Mouse (Mus musculus) brain, embryonic 14.5 days (tissue): Measurements from ENCODE around the gene Art2b.

Source experiments
- CTCF ChIP-seq: fragments of 200-500 bp; IDR thresholded peaks from 2 replicates; pipeline ENCODE4 v1.5.1; 2012; ENCODE audit warnings: inconsistent platforms, mild to moderate bottlenecking, moderate library complexity, borderline replicate concordance; ENCODE audit not compliant: insufficient read depth, insufficient read length; ENCODE audit errors: extremely low read depth
- POLR2A ChIP-seq: fragments of 200-500 bp; IDR thresholded peaks from 2 replicates; pipeline ENCODE4 v1.6.1; 2012; ENCODE audit warnings: mild to moderate bottlenecking, inconsistent platforms, borderline replicate concordance; ENCODE audit not compliant: poor library complexity, insufficient read depth, insufficient read length, severe bottlenecking; ENCODE audit errors: extremely low read depth

- TF ChIP-seq POLR2A: no peak
- no peak for TF ChIP-seq CTCF
Observed at GRCm38 (mm10) chr7:101633629-101634177, 48.3 kb upstream of the Art2b start.
